Mouse (Mus musculus) heart, postnatal 4 days (tissue): ENCODE measurements around the gene Ptprm. TPM values are rescaled to one million over a fixed set of nuclear protein-coding genes. Genes with fewer than 3 reads are reported as not detected.
A peak's percentile ranks its signal among the peaks of the same experiment; 100 is the strongest.

ENCODE experiments used
- DNase-seq: peaks from one replicate; pipeline ENCODE4 v3.0.0; 2021
- total RNA-seq, 2 experiments: library from RNA; stranded (reverse); gene quantifications; 2 replicates each; pipeline ENCODE4 v1.2.3; 2021

Gene Ptprm
- total RNA-seq, 2 experiments from 2014 or later, result 103 to 110 TPM

DNA sequence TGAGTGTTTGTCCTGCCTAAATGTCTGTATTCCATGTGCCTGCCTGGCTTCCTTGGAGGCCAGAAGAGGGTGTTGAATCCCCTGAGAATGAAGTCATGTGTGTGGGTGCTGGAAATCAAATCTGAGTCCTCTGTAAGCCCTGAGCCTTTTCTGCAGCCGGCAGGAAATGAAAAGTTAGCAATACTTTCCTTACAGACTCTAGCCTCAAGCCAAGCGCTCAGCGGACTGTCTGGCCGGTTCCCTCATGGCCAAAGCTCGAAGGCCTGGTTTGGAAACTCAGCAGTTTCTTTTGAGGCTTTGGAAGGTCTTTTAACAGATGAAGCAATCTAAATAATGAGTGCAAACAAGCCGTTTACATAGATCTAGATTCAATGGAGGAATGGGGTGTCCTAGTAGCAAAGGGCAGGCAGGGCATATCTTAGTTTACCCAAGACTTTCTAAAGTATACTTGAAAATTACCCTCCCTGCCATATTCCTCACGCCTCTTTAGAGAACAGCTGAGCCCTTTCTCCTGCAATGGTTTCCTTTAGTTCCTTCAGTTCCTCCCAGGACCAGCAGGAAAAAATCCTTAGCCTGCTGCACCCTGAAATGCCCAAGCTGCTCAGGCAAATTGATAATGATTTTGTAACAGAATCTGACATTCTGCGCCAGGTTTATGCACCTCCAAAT lies 144.4 kb downstream of the Ptprm start:
- no peak for DNase-seq

DNA sequence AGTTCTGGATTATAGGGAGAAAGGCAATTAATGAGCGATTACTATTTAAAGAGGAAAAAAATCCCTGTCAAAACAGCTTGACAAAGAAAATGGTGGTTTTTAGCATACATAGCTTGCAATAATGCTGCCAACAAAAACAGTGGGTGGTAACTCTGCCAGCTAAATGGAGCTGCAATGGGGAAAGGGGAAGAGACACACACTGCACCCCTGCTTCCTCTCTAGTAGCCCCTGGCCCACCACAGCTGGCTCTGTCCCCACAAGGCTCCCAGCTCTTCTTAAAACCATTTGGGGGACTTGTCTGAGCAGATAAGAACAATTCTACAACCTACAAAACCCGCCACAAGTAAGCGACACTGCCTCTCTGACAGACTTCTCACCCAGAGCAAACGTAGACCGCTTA lies 145.7 kb downstream of the Ptprm start:
- DNase-seq, result no peak

DNA sequence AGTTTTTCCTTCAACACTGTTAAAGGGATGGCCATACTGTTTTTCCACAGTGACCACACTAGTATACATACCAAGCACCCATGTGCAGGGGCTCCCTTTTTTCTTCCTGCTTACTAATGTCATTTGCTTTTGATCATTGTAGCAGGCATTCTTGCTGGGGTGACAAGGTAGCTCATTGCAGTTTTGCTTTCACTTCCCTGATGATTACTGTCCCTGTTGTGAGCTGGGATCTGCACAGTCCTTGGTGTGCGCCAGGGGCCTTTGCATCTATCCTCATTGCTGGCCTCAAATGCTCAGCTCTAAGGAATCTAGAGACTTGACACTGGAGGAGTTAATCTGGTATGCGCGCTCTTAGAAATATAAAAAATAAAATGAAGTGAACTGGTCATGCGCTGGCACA lies 147.3 kb downstream of the Ptprm start:
- DNase-seq, result no peak

DNA sequence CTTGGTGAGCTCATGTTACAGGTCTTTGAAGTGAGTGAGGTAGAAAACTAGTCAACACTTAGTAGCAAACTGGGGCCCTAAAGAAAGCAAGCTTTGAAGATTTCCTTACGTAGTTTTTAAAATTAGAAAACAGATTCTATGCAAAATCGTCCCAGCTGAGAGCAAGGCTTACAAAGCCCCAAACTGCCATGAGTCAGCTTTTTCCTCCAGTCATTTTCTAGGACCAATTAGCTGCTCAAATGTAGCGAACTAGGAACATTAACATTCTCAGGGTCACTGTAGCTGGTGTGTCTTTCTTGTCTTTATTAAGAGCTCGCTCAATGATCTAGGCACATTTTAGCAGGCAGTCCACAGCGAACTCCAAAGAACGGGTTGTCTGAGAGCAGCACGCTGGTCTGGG lies 153.1 kb downstream of the Ptprm start:
- no peak for DNase-seq

DNA sequence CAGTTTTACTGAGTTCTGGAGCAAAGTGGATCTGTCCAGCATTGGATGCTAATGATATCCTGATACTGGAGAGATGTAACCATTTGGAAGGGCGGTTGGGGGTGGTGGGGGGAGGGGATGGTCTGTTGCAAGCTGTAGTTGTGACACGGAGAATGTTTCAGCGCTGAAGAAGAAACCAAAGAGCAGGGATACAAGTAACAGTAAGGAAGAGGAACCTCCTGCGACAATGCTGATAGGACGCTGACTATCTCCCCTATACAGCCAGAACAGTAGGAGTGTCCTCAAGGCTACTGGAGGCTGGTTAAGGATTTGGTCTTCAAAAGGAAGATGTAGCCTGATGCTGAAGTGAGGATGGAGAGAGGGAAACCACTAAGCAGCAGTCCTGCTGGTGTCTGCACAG lies 160.5 kb downstream of the Ptprm start:
- DNase-seq, result no peak

DNA sequence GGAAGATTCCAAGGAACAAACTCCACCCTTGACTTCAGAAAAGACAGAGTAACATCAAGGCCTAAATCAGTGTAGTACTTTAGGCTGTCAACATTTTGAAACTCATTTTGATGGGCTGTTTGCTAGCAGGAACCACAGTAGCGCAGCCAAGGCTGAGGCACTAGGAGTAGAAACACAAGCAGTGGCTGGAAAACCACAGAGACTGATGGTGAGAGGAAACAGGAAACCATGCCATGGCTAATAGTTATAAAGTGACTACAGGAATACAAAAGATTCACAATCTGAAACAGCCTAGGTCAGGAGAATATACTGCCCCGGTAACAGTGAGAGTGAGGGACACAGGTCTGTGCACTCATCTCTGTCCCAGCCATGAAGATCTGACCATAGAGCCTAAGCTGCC lies 165.7 kb downstream of the Ptprm start:
- no peak for DNase-seq

DNA sequence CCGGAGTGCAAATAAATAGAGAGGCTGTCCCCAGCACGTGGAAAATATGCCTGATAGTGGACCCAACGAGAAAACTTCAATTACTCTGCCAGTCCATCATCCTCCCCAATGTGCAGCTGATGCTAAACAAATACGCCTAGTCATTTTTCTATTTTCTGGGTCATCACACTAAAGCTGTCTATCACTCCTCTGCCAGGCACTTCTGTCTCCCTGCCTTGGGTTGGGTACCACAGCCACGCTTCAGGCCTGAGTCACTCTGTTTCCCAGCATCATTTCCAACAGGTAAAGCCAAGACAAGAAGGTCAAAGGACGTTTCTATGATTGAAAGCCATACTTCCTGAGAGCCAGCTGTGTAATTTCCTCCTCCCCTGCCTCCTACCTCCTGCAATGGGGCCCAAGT lies 167.4 kb downstream of the Ptprm start:
- DNase-seq, result no peak

DNA sequence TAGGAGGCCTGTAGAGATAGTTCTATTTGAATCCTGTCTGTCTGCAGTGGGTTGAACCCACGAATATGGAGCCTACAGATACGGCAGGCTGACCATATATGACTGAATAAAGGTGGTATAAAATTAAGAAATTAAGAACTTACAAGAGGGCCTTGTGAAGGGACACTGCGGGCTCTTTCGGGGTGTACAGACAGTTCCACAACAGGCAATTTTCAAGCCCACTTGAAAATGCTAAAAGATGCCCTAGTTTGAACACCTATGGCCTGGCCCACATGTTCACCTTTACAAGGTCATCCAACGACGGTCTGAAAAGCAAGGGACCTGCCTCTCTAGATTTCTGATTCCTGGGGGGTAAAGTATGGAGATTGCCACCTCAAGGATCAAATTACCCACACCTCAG lies 168.3 kb downstream of the Ptprm start:
- no peak for DNase-seq

DNA sequence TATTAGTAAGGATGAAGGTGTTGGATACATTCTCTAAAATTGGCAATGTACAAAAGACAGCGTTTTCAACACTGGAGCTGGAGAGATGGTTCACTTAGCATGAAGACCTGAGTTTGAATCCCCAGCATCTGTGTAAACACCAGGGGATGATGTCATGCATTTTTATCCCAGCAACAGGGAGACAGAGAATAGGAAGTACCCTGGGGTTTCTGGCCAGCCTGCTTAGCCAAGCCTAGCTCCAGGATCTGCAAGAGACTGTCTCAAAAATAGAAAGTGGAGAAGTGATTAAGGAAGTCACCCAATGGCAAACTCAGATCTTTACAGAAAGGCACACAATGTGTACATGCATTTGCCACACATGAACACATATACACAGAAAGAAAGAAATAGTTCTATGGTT lies 174.8 kb downstream of the Ptprm start:
- DNase-seq, result no peak

DNA sequence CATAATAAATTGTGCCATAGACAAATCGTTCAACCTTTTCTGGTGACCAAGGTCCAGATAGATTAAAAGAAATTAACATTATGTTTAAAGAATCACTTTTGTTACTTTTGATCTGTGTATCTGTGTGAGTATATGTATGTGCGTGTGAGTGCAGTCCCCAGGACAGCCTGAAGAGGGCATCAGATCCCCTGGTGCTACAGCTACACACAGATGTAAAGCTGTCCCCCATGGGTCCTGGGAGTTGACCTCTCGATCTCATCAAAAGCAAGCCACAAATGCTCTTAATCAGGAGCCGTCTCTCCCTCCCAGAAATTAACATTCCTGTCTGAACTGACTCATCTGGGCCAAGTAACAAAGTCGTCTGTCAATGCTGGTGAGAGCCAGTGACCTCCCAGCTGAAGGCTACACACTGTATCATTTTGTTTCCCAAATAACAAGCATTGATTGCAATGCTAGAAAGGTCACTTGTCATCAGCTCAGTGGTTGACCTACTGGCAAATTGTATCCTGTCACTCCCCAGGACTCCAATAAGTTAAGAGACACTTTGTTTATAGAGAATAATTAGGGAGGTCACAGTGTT lies 175.5 kb downstream of the Ptprm start:
- no peak for DNase-seq

DNA sequence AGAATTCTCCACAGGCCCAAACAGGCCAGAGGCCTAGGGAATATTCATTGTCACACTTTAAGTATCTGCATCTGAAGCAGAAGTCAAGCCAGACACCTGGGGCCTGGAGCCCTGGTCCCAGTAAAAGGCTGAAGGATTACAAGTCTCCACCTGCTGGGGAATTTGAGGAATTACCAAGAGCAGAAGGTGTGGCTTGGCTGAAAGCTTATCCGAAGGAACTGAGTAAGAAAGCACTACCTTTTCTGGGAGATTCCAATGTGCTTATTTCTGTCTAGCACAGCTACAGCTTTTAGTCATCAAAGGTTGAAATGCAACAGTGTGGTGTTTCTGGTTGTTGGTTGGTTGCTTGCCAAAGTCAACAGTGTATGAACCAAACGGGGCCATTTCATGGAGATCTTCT lies 178.4 kb downstream of the Ptprm start:
- DNase-seq, result peak; percentile 50

DNA sequence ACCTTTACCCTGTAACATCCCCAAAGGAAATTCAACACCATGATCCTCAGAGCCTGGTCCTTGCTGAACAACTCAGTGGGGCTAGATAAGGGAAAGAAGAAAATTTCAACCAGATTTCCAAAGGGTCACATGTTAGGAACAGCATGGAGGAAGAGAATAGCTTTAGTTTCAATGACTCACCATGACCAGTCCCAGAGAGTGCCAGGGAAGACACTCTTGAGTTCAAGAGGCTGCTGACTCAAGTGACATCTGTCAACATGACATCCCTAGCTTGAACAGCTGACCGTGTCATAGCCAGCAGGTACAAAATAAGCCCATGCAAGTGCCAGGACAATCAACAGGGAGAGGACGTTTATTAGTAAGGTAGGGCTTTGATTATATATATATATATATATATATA lies 182.9 kb downstream of the Ptprm start:
- no peak for DNase-seq

DNA sequence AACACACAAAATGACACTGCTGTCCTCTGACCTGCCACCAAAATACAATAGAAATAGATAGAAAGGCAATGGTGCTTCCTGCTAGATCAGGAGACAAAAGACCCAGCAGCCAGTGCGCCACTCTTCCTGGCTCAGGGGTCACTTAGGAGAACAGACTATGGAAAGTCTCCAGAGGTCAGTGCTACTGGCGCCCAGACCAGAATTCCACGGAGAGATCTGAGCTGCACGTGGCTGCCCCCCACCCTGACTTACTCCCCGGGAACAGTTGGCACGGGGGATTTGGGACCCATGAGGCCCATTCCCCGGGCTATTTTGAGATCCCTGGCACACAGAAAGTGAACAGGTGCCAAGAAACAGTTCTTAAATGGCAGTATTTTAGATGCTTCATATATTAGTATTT lies 183.6 kb downstream of the Ptprm start:
- DNase-seq, result peak; percentile 80

DNA sequence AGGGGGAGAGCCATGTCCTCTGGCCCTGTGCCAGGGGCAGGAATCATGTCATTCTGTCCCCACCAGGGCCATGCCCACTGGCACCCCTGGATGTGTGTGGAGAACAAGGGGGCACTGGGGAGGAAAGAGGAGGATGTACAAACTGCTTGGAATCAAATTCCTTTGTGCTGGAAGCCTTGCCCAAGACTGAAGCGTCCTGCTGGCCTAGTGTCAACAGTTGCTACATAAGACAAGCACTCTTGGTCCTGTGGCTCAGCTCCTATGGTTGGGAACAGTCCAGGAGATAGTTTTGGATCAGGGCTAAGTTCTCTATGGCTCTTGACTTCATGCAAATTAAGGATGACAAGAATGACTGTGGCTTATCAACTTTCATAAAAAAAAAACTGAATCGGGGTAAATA lies 188.4 kb downstream of the Ptprm start:
- no peak for DNase-seq

DNA sequence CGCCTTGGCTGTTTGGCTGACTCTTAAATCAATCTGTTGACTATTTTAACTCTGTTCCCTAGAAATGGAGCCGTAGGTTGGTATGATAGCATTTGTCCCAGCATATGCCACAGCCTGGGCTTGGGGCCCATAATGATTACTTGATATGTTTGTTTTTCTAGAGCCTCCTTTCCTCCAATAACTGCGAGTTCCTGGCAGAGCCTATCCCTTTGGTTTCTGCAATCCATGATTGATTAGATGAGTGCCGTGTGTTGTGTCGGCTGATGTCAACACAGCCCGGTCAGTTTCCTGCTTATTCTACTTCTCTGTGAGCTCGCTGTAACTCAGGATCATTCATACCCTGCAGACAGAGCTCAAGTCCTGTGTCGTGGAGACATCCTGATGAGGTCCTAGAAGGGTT lies 194.6 kb downstream of the Ptprm start:
- DNase-seq, result no peak

DNA sequence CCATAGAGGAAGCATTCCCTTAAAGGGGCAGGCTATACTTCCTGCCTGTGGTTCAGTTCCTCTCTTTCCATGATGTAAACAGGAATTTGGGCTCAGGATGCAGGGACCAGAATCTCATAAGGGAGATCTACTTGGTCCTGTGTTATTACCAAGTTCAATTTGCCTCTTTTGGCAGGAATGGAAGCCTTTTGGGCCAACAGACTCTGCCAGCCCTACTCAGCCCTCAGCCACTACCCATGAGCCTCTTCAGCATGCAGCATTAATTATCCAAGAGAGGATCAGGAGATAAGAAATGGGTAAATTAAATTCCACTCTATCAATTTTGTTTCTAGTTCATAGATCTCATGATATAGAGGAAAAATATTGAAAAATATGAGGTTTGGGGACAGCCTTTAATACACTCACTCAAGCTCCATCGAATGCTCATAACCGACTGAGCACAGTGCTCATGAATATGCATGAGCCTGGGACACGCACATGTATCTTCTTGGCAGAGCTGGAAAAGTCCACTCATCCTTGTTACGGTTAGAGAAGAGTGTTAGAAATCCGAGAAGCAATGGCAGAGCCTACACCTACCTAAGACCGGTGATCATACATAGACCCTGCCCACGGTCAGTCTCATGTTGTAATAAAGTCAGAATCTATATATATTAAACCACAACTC lies 197.0 kb downstream of the Ptprm start:
- no peak for DNase-seq

DNA sequence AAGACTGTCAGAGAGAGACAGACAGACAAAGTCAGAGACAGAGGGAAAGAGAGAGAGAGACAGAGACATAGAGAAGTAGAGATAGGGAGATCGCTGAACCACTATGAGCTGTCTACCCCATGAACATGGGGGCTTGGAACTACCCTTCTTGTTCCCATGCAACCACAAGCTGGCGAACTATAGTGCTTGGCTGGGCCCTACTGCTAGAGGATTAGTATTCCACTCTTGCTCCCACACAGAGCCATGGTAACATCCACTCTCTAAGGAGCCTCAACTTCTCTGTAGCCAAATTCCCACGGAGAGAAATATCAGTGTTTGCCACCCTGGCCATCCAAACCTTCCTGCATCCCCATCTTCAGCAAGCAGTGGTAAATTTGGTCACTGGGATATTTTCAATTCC lies 202.0 kb downstream of the Ptprm start:
- no peak for DNase-seq

DNA sequence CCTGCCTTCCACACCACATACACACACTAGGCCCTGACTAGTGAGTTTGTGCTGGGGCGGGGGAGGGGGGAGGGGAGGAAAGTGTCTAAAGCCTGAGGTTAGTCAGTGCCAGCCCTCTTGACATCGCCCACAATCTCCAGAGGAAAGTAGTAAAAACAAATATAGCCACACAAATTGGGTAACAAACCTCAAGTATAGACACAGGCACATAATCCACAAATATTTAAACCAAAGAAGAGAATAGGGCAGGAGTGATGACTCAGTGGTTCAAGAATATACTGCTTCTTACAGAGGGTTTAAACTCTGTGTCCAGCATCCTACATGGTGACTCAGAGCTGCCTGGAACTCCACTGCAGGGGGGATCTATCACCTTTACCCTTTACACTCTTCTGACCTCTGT lies 203.8 kb downstream of the Ptprm start:
- DNase-seq, result no peak

DNA sequence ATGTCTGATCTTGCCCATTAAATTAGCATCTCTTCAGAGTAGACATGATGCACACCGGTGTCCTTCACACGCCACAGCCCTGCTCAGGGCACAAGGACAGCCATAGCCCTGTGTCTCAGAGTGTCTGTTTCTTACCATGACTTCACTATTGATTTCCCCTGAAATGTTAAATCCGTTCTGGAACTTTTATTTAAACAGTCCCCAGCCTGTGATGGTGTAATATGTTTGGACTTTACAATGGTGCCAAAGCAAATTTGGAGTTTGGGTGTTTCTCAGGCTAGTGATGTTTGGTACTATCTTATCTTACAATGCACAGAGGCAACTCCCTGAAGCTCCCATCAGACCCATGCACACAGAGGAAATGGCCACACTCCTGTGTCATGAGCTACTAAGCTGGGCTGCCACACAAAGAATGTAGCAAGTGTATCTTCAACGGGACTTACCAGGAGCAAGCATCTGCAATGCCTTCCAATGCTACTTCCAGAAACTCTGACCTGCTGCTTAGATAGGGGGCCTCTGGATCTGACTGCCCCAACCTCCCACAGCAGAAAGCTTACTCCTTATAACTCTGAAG lies 212.0 kb downstream of the Ptprm start:
- no peak for DNase-seq

DNA sequence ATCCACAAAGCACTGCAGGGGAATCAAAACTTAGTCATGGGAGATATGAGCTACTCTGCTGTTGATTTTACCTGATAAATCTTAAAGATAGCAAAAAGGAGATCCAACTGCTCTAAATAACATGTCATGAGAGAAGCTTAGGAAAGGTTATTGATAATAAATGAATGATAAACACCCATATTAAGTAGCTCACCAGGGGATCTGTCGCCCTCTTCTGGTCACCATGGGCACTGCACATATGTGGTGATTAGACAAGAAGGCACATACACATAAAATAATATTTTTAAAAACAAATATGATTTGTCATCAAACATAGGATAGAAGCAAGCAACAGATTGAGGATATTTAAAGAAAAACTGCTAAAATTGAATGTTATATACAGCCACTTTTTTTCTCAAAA lies 213.8 kb downstream of the Ptprm start:
- DNase-seq, result peak; percentile 49

DNA sequence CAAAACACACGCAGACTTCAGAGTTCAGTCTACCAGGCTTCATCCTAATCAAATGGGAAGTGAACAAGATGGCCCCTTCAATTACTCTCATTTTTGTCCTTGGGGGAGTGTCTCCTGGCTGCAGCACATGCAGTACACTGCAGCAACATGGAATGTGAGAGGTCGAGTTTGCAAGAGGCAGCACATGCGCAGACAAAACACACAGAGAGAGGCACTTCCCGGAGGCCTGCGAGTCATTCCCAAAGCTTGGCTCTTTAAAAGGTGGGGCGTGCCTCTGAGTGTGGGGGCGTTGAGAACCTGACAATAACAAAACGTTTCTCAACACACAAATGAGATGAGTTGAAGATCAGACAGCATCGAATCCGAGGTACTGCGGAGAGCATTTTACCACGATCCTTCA lies 215.3 kb downstream of the Ptprm start:
- no peak for DNase-seq

DNA sequence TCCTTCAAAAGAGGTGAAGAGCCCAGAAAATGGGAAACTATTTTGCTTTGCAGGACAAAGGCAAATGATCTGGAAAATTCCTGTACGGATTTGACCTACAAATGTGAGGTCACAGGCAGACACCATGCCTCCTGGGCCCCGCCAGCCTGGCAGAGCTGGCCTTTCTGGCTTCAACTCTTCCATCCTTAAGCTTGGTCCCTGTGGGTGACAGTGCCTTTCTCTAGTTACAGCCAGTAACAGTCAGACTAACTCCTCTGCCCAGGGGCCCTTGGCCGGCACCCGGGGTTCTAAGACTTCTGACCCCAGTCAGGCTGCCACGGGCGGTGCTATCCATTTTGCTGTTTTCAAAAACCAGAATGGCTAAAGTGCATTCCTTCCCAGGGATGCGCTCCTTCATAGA lies 217.4 kb downstream of the Ptprm start:
- peak; percentile 27 for DNase-seq

DNA sequence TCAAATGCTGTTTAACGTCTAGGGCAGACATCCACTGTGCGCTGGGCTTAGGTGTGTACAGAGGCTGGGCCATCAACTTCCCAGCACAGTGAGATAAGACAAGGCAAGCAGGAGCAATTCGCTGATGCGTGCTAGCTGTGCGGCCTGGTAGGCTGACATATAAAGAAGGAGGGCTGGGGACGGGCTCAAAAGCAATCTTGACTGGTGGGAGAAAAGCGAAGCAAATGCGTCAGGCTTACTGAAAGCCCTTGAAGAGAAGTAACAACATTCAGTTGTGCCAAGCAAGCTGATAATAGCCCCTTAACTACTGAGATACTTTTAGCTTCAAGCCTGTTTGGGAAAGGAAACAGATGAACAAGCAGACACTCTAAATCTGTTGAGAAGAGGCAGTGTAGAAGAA lies 217.8 kb downstream of the Ptprm start:
- DNase-seq, result peak; percentile 63

DNA sequence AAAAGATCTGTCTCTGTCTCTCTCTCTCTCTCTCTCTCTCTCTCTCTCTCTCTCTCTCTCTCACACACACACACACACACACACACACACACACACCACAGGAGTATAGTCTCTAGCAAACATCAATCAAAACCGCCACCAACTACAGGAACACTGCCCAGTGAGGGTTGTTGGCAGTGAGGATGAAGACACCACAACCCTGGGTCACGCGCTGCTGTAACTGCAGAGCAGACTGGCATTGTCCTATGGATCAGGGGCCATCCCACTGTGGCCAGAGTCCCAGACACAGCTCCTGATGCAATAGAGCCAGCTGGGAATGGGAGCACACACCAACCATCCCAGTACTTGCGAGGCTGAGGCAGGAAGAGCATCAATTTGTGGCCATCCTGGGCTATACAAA lies 220.0 kb downstream of the Ptprm start:
- no peak for DNase-seq
